Mouse (Mus musculus) MEL (cell line): Measurements from ENCODE around the gene Ppp6r2. TPM values are rescaled to one million over a fixed set of nuclear protein-coding genes. Genes with fewer than 3 reads are reported as not detected.

Source experiments
- DNase-seq: peaks from one replicate; pipeline ENCODE4 v3.0.0; 2011; ENCODE audit warnings: low read depth, low spot score
- H3K27ac ChIP-seq: 2 replicates; pipeline ENCODE4 v1.5.1; 2012; ENCODE audit warnings: low read depth, mild to moderate bottlenecking, control low read depth, low read length, moderate library complexity; ENCODE audit not compliant: control insufficient read depth
- H3K27me3 ChIP-seq, 2 experiments: fragments of 150-350 bp in 1 of 2; sonication (generic) in 1 of 2; 2 replicates each; pipeline ENCODE4 v1.6.1; 2012; ENCODE audit warnings: low read length in 2 of 2, mild to moderate bottlenecking in 2 of 2, improper control_type of control experiment in 1 of 2, moderate library complexity in 1 of 2; ENCODE audit not compliant: insufficient read depth in 2 of 2, control insufficient read depth in 1 of 2
- H3K36me3 ChIP-seq, 2 experiments: 2 replicates each; pipeline ENCODE4 v1.6.1; 2012 to 2014; ENCODE audit warnings: low read length in 2 of 2, improper control_type of control experiment in 1 of 2, inconsistent platforms in 1 of 2, mild to moderate bottlenecking in 1 of 2; ENCODE audit not compliant: insufficient read depth in 2 of 2, control insufficient read depth in 1 of 2
- H3K4me1 ChIP-seq, 2 experiments: fragments of 150-350 bp in 1 of 2; sonication (generic) in 1 of 2; 2 replicates each; pipeline ENCODE4 v1.6.1; 2012; ENCODE audit warnings: low read length in 2 of 2, improper control_type of control experiment in 1 of 2, mild to moderate bottlenecking in 1 of 2; ENCODE audit not compliant: insufficient read depth in 2 of 2, control insufficient read depth in 1 of 2
- H3K4me3 ChIP-seq, 2 experiments: fragments of 150-350 bp in 1 of 2; sonication (generic) in 1 of 2; 2 replicates each; pipeline ENCODE4 v1.5.1; 2012; ENCODE audit warnings: low read depth in 2 of 2, low read length in 2 of 2, mild to moderate bottlenecking in 2 of 2, moderate library complexity in 2 of 2, control low read depth in 1 of 2, improper control_type of control experiment in 1 of 2; ENCODE audit not compliant: control insufficient read depth in 1 of 2, insufficient read depth in 1 of 2
- H3K79me2 ChIP-seq: 2 replicates; pipeline ENCODE4 v1.6.1; 2012; ENCODE audit warnings: mild to moderate bottlenecking, low read length, moderate library complexity; ENCODE audit not compliant: control insufficient read depth, poor library complexity, insufficient read depth
- H3K9ac ChIP-seq: 2 replicates; pipeline ENCODE4 v1.6.1; 2012; ENCODE audit warnings: low read depth, mild to moderate bottlenecking, control low read depth, low read length, moderate library complexity; ENCODE audit not compliant: control insufficient read depth, poor library complexity, severe bottlenecking
- H3K9me3 ChIP-seq: fragments of 150-350 bp; sonication (generic); replicated peaks from 2 replicates; pipeline ENCODE4 v1.6.1; 2012; ENCODE audit warnings: mild to moderate bottlenecking, low read length, improper control_type of control experiment, moderate library complexity; ENCODE audit not compliant: insufficient read depth
- BHLHE40 ChIP-seq: IDR thresholded peaks from 2 replicates; pipeline ENCODE4 v1.6.1; 2012; ENCODE audit warnings: low read depth, mild to moderate bottlenecking, inconsistent platforms, low read length, improper control_type of control experiment, borderline replicate concordance
- CHD1 ChIP-seq: IDR thresholded peaks from 2 replicates; pipeline ENCODE4 v1.6.1; 2012; ENCODE audit warnings: low read depth, mild to moderate bottlenecking, inconsistent platforms, low read length, improper control_type of control experiment
- CHD2 ChIP-seq: IDR thresholded peaks from 2 replicates; pipeline ENCODE4 v1.6.1; 2011; ENCODE audit warnings: low read length, improper control_type of control experiment
- ELF1 ChIP-seq: IDR thresholded peaks from 2 replicates; pipeline ENCODE4 v1.6.1; 2014; ENCODE audit warnings: low read depth, mild to moderate bottlenecking, inconsistent platforms, low read length, improper control_type of control experiment, moderate library complexity
- EP300 ChIP-seq, 2 experiments: IDR thresholded peaks; 2 replicates each; pipeline ENCODE4 v1.6.1; 2011; ENCODE audit warnings: improper control_type of control experiment in 2 of 2, low read length in 2 of 2, low read depth in 1 of 2, mild to moderate bottlenecking in 1 of 2
- ETS1 ChIP-seq: IDR thresholded peaks from 2 replicates; pipeline ENCODE4 v1.6.1; 2012; ENCODE audit warnings: low read depth, mild to moderate bottlenecking, inconsistent platforms, low read length, improper control_type of control experiment, moderate library complexity
- GABPA ChIP-seq: IDR thresholded peaks from 2 replicates; pipeline ENCODE4 v1.6.1; 2012; ENCODE audit warnings: low read depth, mild to moderate bottlenecking, inconsistent platforms, low read length, improper control_type of control experiment, moderate library complexity
- HCFC1 ChIP-seq: IDR thresholded peaks from 2 replicates; pipeline ENCODE4 v1.6.1; 2012; ENCODE audit warnings: low read depth, mild to moderate bottlenecking, inconsistent platforms, low read length, improper control_type of control experiment, moderate library complexity
- JUND ChIP-seq: IDR thresholded peaks from 2 replicates; pipeline ENCODE4 v1.6.1; 2011; ENCODE audit warnings: low read depth, mild to moderate bottlenecking, improper control_type of control experiment, low read length
- MAX ChIP-seq: IDR thresholded peaks from 2 replicates; pipeline ENCODE4 v1.6.1; 2011; ENCODE audit warnings: low read length, improper control_type of control experiment
- MEF2A ChIP-seq: IDR thresholded peaks from 2 replicates; pipeline ENCODE4 v1.6.1; 2014; ENCODE audit warnings: low read depth, mild to moderate bottlenecking, inconsistent platforms, low read length, improper control_type of control experiment; ENCODE audit not compliant: poor library complexity, insufficient replicate concordance, severe bottlenecking; ENCODE audit errors: extremely low read depth
- NRF1 ChIP-seq: IDR thresholded peaks from 2 replicates; pipeline ENCODE4 v1.6.1; 2014; ENCODE audit warnings: low read depth, mild to moderate bottlenecking, inconsistent platforms, low read length, improper control_type of control experiment, moderate library complexity; ENCODE audit not compliant: poor library complexity, insufficient read depth, severe bottlenecking
- POLR2A ChIP-seq, 2 experiments: IDR thresholded peaks; 2 replicates each; pipeline ENCODE4 v1.6.1; 2011 to 2012; ENCODE audit warnings: low read length in 2 of 2, mild to moderate bottlenecking in 2 of 2, control low read depth in 1 of 2, improper control_type of control experiment in 1 of 2, low read depth in 1 of 2, moderate library complexity in 1 of 2; ENCODE audit not compliant: control insufficient read depth in 1 of 2, insufficient read depth in 1 of 2, poor library complexity in 1 of 2
- RAD21 ChIP-seq: IDR thresholded peaks from 2 replicates; pipeline ENCODE4 v1.6.1; 2011; ENCODE audit warnings: mild to moderate bottlenecking, low read depth, low read length, improper control_type of control experiment
- RCOR1 ChIP-seq: IDR thresholded peaks from 2 replicates; pipeline ENCODE4 v1.6.1; 2012; ENCODE audit warnings: low read depth, mild to moderate bottlenecking, inconsistent platforms, low read length, improper control_type of control experiment
- SIN3A ChIP-seq: IDR thresholded peaks from 2 replicates; pipeline ENCODE4 v1.6.1; 2012; ENCODE audit warnings: low read length, improper control_type of control experiment, inconsistent platforms
- SMC3 ChIP-seq: IDR thresholded peaks from 2 replicates; pipeline ENCODE4 v1.6.1; 2011; ENCODE audit warnings: low read depth, low read length, improper control_type of control experiment
- UBTF ChIP-seq: IDR thresholded peaks from 2 replicates; pipeline ENCODE4 v1.6.1; 2012; ENCODE audit warnings: low read depth, mild to moderate bottlenecking, inconsistent platforms, low read length, improper control_type of control experiment, moderate library complexity, borderline replicate concordance; ENCODE audit not compliant: insufficient read depth
- USF1 ChIP-seq: IDR thresholded peaks from 2 replicates; pipeline ENCODE4 v1.6.1; 2014; ENCODE audit warnings: low read depth, mild to moderate bottlenecking, inconsistent platforms, low read length, improper control_type of control experiment, moderate library complexity
- ZC3H11A ChIP-seq: IDR thresholded peaks from 2 replicates; pipeline ENCODE4 v1.6.1; 2012; ENCODE audit warnings: low read depth, mild to moderate bottlenecking, inconsistent platforms, low read length, improper control_type of control experiment
- ZKSCAN1 ChIP-seq: IDR thresholded peaks from 2 replicates; pipeline ENCODE4 v1.6.1; 2012; ENCODE audit warnings: low read depth, mild to moderate bottlenecking, inconsistent platforms, low read length, improper control_type of control experiment, moderate library complexity
- ZNF384 ChIP-seq: IDR thresholded peaks from 2 replicates; pipeline ENCODE4 v1.6.1; 2012; ENCODE audit warnings: low read depth, mild to moderate bottlenecking, inconsistent platforms, low read length, improper control_type of control experiment
- polyA plus RNA-seq, 2 experiments: library from polyadenylated mRNA; stranded (reverse) in 1 of 2; unstranded in 1 of 2; fragments of >175 nt in 1 of 2; fragments of >200 nt in 1 of 2; gene quantifications; 2 replicates each; pipeline versions ENCODE4 v1.2.1 to v1.2.4; 2012; ENCODE audit warnings: low replicate concordance in 2 of 2, low read depth in 1 of 2; ENCODE audit not compliant: insufficient read length in 2 of 2, insufficient read depth in 1 of 2, missing spikeins in 1 of 2
- total RNA-seq: library from RNA; depleted of rRNA; stranded (reverse); fragments of 300-350 nt; gene quantifications from 2 replicates; pipeline ENCODE4 v1.2.3, GENCODE M21; 2012

The Ppp6r2 gene
- total and polyA plus RNA-seq, 3 experiments = 15.5 to 23.2 TPM; not detected in 1

DNA sequence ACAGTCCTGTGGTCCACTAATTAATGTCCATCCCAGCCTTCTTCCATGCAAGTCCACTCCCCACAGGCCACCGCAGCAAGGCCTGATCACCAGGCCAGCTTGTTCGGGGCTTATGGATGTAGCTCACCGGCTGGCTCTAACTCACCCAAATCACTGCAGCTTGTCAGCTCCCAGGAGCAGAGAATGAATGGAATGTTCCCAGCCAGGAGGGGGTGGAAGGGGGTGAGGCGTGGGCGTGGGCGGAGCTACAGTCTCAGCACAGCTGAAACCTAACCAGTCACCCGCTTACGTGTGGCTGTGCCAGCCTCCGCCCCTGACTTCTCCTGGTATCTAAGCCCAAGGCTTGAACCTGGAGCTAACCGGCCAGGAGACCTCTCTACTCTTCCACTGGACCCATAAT lies 41.9 kb upstream of the Ppp6r2 start:
- Histone ChIP-seq H3K36me3 (no peaks in the 10 kb centered on the region), H3K79me2 (no peaks in the 10 kb centered on the region), H3K9ac (no peak overlapping the region), H3K27me3 (no peaks in the 10 kb centered on the region), H3K4me1 (peaks cover 0 to 3% of the 10 kb centered on the region in 2 experiments; a peak in 1 of 4 replicates), H3K9me3 (no peaks in the 10 kb centered on the region), H3K4me3 (no peak overlapping the region), H3K27ac (no peak overlapping the region)
- TF ChIP-seq RCOR1 (no peak), HCFC1 (no peak), MEF2A (no peak), EP300 (IDR thresholded peaks at IDR 0.05; ENCODE audit: low read depth in 1 of 2, low read length in 2 of 2) (no peak), UBTF (no peak), ETS1 (no peak), BHLHE40 (no peak), RAD21 (no peak), ZC3H11A (no peak), USF1 (no peak), SMC3 (no peak), ELF1 (no peak), CHD2 (no peak), ZNF384 (no peak), NRF1 (no peak), MAX (no peak), POLR2A (IDR thresholded peaks at IDR 0.05; ENCODE audit: control insufficient read depth in 1 of 2, insufficient read depth in 1 of 2, low read depth in 1 of 2, low read length in 2 of 2, poor library complexity in 1 of 2) (no peak)
- no peak for DNase-seq

GRCm38 (mm10) chr15:89170102-89170501 lies 41.3 kb upstream of the Ppp6r2 start:
- no peak overlapping the region for H3K27ac ChIP-seq
- TF ChIP-seq CHD1 = no peak
- no peak for TF ChIP-seq SMC3
- no peak for TF ChIP-seq ZKSCAN1
- TF ChIP-seq USF1 = no peak
- no peak for TF ChIP-seq SIN3A
- TF ChIP-seq JUND = no peak
- no peak for TF ChIP-seq ZC3H11A
- no peak for TF ChIP-seq NRF1
- TF ChIP-seq GABPA = no peak
- no peak for TF ChIP-seq UBTF
- no peak for TF ChIP-seq ZNF384
- H3K4me1 ChIP-seq = peaks cover 0 to 3% of the 10 kb centered on the region in 2 experiments; a peak in 1 of 4 replicates
- peak; percentile 12 for DNase-seq
- no peaks in the 10 kb centered on the region for H3K79me2 ChIP-seq
- no peaks in the 10 kb centered on the region for H3K27me3 ChIP-seq
- no peaks in the 10 kb centered on the region for H3K9me3 ChIP-seq
- no peak overlapping the region for H3K4me3 ChIP-seq
- no peak overlapping the region for H3K9ac ChIP-seq
- H3K36me3 ChIP-seq = no peaks in the 10 kb centered on the region
